Mouse (Mus musculus) G1E (cell line): ENCODE measurements at regions not wholly inside any gene's neighbourhood (a gene's known extent, or its start where the extent isn't known, plus 50 kb on each side); places are given as distances from the start of the nearest gene placed in this dataset.

Source experiments
- CTCF ChIP-seq: IDR thresholded peaks from 2 replicates; pipeline ENCODE4 v1.5.1; 2012; ENCODE audit warnings: low read depth, low read length, inconsistent platforms, mixed read lengths
- GATA1 ChIP-seq: IDR thresholded peaks from 2 replicates; pipeline ENCODE4 v1.6.1; 2012; ENCODE audit warnings: borderline replicate concordance, low read length, inconsistent platforms, mixed read lengths
- GATA2 ChIP-seq: IDR thresholded peaks from 2 replicates; pipeline ENCODE4 v1.6.1; 2012; ENCODE audit warnings: low read depth, low read length, inconsistent platforms, borderline replicate concordance
- POLR2AphosphoS5 ChIP-seq: IDR thresholded peaks from 2 replicates; pipeline ENCODE4 v1.6.1; 2012; ENCODE audit warnings: low read depth, low read length, inconsistent platforms; ENCODE audit not compliant: insufficient replicate concordance
- TAL1 ChIP-seq: conservative IDR thresholded peaks from 2 replicates; pipeline ENCODE4 v1.6.1; 2012; ENCODE audit warnings: low read depth, low read length, inconsistent platforms, mixed read lengths

DNA sequence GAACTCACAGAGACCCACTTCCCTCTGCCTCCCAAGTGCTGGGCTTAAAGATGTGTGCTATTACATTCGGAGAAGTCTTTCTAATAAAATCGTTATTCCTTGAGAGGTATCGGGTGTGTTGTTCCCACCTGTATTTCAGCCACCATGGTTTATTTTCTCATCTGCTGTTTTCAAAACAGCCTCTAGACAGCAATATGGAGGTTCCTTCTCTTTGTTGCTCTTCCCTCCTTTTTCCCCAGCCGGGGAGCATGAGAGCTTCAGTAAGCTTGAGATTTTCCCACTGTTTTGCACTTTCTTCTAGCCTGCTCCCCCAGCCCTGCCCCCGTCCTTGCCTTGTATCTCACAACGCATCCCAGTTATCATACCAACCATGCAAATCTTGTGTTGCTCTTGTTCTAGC, 109.5 kb downstream of the Ppp4r2 start:
- TF ChIP-seq CTCF (no peak), GATA1 (no peak), TAL1 (no peak), GATA2 (no peak), POLR2AphosphoS5 (no peak)
